Mouse (Mus musculus): ENCODE measurements around the gene Capn11. TPM values are rescaled to one million over a fixed set of nuclear protein-coding genes. Genes with fewer than 3 reads are reported as not detected.

Gene Capn11
- polyA plus RNA-seq, 1 experiment from 2014 or later, result 0.26 TPM

DNA sequence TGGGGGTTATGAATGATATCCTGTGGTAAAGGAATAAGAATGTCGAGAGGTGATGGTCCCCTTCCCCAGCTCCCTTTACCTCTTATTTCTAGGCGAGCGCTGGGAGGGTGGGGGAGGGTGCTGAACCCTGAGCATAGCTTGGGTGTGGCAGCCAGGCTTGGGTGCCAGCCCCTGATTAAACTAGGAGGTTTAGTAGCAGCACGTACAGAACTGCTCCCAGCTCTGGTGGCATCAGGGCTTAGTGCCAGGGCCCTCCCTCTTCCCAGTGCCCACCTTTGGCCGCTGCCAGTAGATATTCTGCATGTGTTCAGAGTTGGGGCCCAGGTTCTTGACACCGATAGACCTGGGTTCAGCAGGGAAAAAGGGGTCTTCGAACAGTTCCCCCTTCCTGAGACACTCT lies 5.9 kb downstream of the Capn11 start:
- Histone ChIP-seq H3K9me3 (replicated peaks) (no peaks in the 10 kb centered on the region), H3K4me1 (replicated peaks) (no peaks in the 10 kb centered on the region), H3K27ac (no peak overlapping the region), H3K4me3 (no peak overlapping the region), H3K36me3 (no peaks in the 10 kb centered on the region), H3K27me3 (no peaks in the 10 kb centered on the region), H3K9ac (no peak overlapping the region), H3K4me2 (no peak overlapping the region)
- 61% methylated on average over 7 of the region's 7 CpGs for WGBS
- ATAC-seq (replicated peaks; ENCODE audit: insufficient number of reproducible peaks, insufficient read depth, low FRiP score, low read depth), result no peak

DNA sequence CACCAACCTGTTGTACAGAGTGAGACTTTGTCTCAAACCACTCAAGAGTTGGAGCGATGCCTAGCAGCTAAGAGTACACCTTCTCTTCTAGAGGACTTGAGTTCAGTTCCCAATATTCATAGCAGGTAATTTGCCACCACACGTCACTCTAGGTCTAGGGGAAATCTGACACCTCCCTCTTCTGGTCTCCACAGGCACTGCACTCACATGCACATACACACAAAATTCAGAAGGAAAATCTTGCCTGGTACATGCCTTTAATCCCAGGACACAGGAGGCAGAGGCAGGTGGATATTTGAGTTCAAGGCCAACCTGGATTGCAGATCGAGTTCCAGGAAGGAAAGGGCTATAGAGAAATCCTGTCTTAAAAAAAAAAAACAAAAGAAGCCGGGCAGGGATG lies 14.9 kb downstream of the Capn11 start:
- H3K4me2 ChIP-seq, result no peak overlapping the region
- WGBS, result 90% methylated on average over 4 of the region's 4 CpGs
- peaks cover 3% of the 10 kb centered on the region; the same call in 1 of the 2 replicates for H3K4me1 ChIP-seq (replicated peaks)
- H3K27me3 ChIP-seq, result no peaks in the 10 kb centered on the region; the same call in 1 of the 2 replicates
- no peak overlapping the region for H3K9ac ChIP-seq
- no peaks in the 10 kb centered on the region for H3K9me3 ChIP-seq (replicated peaks)
- H3K36me3 ChIP-seq, result no peaks in the 10 kb centered on the region
- no peak overlapping the region for H3K4me3 ChIP-seq
- no peak overlapping the region for H3K27ac ChIP-seq
- no peak for ATAC-seq (replicated peaks; ENCODE audit: insufficient number of reproducible peaks, insufficient read depth, low FRiP score, low read depth)

GRCm38 (mm10) chr17:45642701-45643100 lies 16.4 kb downstream of the Capn11 start:
- Histone ChIP-seq H3K9me3 (replicated peaks) (no peaks in the 10 kb centered on the region), H3K4me2 (no peak overlapping the region), H3K27me3 (no peaks in the 10 kb centered on the region; the same call in 1 of the 2 replicates), H3K9ac (0 out of 2 replicates have a peak overlapping the region, but pooled peaks have one; percentile 40), H3K4me3 (no peak overlapping the region), H3K27ac (no peak overlapping the region), H3K4me1 (replicated peaks) (peaks cover 3% of the 10 kb centered on the region; the same call in 1 of the 2 replicates), H3K36me3 (no peaks in the 10 kb centered on the region)
- ATAC-seq (replicated peaks; ENCODE audit: insufficient number of reproducible peaks, insufficient read depth, low FRiP score, low read depth), result no peak
- 21% methylated on average over 12 of the region's 12 CpGs for WGBS

GRCm38 (mm10) chr17:45641981-45642380 lies 17.1 kb downstream of the Capn11 start:
- ATAC-seq (replicated peaks; ENCODE audit: insufficient number of reproducible peaks, insufficient read depth, low FRiP score, low read depth), result no peak
- Histone ChIP-seq H3K27me3 (no peaks in the 10 kb centered on the region; the same call in 1 of the 2 replicates), H3K9me3 (replicated peaks) (no peaks in the 10 kb centered on the region), H3K9ac (no peak overlapping the region), H3K4me3 (no peak overlapping the region), H3K4me1 (replicated peaks) (peaks cover 3% of the 10 kb centered on the region; the same call in 1 of the 2 replicates), H3K36me3 (no peaks in the 10 kb centered on the region), H3K27ac (no peak overlapping the region), H3K4me2 (no peak overlapping the region)
- WGBS, result 86% methylated on average over 8 of the region's 8 CpGs

DNA sequence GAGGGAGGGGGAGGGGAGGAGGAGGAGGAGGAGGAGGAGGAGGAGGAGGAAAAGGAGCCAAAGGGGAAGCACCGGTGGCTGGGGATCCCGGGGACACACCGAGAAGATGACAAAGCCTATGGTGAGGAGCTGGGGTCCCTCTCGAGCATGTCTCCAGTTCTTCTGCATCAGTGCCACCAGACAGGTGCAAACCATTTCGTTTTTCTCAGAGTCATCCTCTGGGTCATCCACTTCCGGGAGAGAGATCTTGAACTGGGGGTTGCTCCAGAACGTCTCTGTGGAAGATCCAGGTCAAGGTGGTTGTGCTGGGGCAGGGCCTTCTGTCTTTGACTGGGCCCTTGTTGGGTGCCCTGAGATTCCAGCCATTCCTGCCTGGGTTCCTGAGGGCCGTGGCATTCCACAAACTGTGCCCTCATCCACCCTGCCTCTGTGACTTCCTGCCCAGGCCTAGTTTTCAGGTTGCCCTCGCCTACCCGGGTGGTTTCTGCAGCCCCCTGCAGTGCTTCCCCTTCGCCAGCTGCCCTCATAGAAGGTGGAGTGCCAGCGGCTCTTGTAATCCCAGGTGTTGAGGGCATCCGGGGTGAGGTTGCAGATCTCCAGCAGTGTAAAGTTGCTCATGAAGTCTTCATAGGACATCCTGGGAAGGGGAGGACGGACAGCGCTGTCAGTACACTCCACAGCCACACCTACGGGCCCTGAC lies 20.4 kb downstream of the Capn11 start:
- Histone ChIP-seq H3K4me2 (no peak overlapping the region), H3K27ac (no peak overlapping the region), H3K27me3 (no peaks in the 10 kb centered on the region; the same call in 1 of the 2 replicates), H3K4me1 (replicated peaks) (peaks cover 3% of the 10 kb centered on the region; the same call in 1 of the 2 replicates), H3K4me3 (no peak overlapping the region), H3K9ac (no peak overlapping the region), H3K9me3 (replicated peaks) (no peaks in the 10 kb centered on the region), H3K36me3 (no peaks in the 10 kb centered on the region)
- no peak for ATAC-seq (replicated peaks; ENCODE audit: insufficient number of reproducible peaks, insufficient read depth, low FRiP score, low read depth)
- 74% methylated on average over 16 of the region's 16 CpGs for WGBS

- Histone ChIP-seq H3K4me3 (no peak overlapping the region), H3K27me3 (no peaks in the 10 kb centered on the region), H3K36me3 (no peaks in the 10 kb centered on the region), H3K4me1 (replicated peaks) (peaks cover 19% of the 10 kb centered on the region), H3K27ac (no peak overlapping the region), H3K4me2 (no peak overlapping the region), H3K9ac (no peak overlapping the region), H3K9me3 (replicated peaks) (no peaks in the 10 kb centered on the region)
- WGBS, result 71% methylated on average over 5 of the region's 5 CpGs
- no peak for ATAC-seq (replicated peaks; ENCODE audit: insufficient number of reproducible peaks, insufficient read depth, low FRiP score, low read depth)
Observed at GRCm38 (mm10) chr17:45634033-45634432, 25.1 kb downstream of the Capn11 start.

DNA sequence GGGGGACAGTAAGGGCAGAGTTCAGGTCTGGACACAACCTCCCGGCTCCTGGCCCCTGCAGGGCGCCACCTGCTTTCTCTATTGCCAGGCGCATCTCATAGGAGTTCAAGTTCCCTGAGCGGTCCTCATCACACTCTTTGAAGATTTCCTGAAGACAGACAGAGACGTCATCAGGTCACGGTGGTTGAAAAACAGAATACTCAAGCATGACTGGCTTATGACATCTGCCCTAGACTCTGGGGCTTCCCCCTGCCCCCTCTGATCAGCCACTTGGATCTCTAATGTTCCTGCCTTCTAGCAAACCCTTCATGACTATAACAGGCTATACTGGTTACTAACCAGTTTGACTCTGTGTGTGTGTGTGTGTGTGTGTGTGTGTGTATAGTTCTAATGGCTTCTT lies 27.2 kb downstream of the Capn11 start:
- no peaks in the 10 kb centered on the region for H3K9me3 ChIP-seq (replicated peaks)
- H3K36me3 ChIP-seq, result no peaks in the 10 kb centered on the region
- H3K4me2 ChIP-seq, result no peak overlapping the region
- no peak overlapping the region for H3K4me3 ChIP-seq
- H3K27ac ChIP-seq, result no peak overlapping the region
- H3K9ac ChIP-seq, result no peak overlapping the region
- peaks cover 25% of the 10 kb centered on the region for H3K4me1 ChIP-seq (replicated peaks)
- H3K27me3 ChIP-seq, result peaks cover 3% of the 10 kb centered on the region; the same call in 1 of the 2 replicates
- no peak for ATAC-seq (replicated peaks; ENCODE audit: insufficient number of reproducible peaks, insufficient read depth, low FRiP score, low read depth)
- WGBS, result 72% methylated on average over 6 of the region's 6 CpGs

- Histone ChIP-seq H3K27ac (no peak overlapping the region), H3K9me3 (replicated peaks) (no peaks in the 10 kb centered on the region), H3K4me3 (no peak overlapping the region), H3K4me1 (replicated peaks) (peaks cover 28% of the 10 kb centered on the region), H3K36me3 (no peaks in the 10 kb centered on the region), H3K9ac (no peak overlapping the region), H3K27me3 (peaks cover 3% of the 10 kb centered on the region; the same call in 1 of the 2 replicates), H3K4me2 (0 out of 2 replicates have a peak overlapping the region, but pooled peaks have one; percentile 85)
- WGBS, result 61% methylated on average over 3 of the region's 3 CpGs
- no peak for ATAC-seq (replicated peaks; ENCODE audit: insufficient number of reproducible peaks, insufficient read depth, low FRiP score, low read depth)
Observed at GRCm38 (mm10) chr17:45630992-45631391, 28.1 kb downstream of the Capn11 start.

GRCm38 (mm10) chr17:45629861-45630694 lies 29.0 kb downstream of the Capn11 start:
- H3K4me2 ChIP-seq, result peak overlapping the region; percentile 85
- H3K4me1 ChIP-seq (replicated peaks), result peaks cover 28% of the 10 kb centered on the region
- peak overlapping the region; percentile 49 for H3K9ac ChIP-seq
- WGBS, result 2% methylated on average over 34 of the region's 34 CpGs
- H3K36me3 ChIP-seq, result no peaks in the 10 kb centered on the region
- H3K27ac ChIP-seq, result peak overlapping the region; percentile 76
- H3K4me3 ChIP-seq, result peak overlapping the region; percentile 51
- H3K9me3 ChIP-seq (replicated peaks), result no peaks in the 10 kb centered on the region
- ATAC-seq (replicated peaks; ENCODE audit: insufficient number of reproducible peaks, insufficient read depth, low FRiP score, low read depth), result peak; percentile 56
- H3K27me3 ChIP-seq, result peaks cover 3% of the 10 kb centered on the region; the same call in 1 of the 2 replicates

- Histone ChIP-seq H3K27me3 (peaks cover 3% of the 10 kb centered on the region; the same call in 1 of the 2 replicates), H3K4me2 (peak overlapping the region; percentile 85), H3K4me3 (no peak overlapping the region; the same call in 1 of the 2 replicates), H3K9me3 (replicated peaks) (no peaks in the 10 kb centered on the region), H3K4me1 (replicated peaks) (peaks cover 28% of the 10 kb centered on the region), H3K36me3 (no peaks in the 10 kb centered on the region), H3K27ac (peak overlapping the region; percentile 76), H3K9ac (no peak overlapping the region)
- WGBS, result 42% methylated on average over 13 of the region's 13 CpGs
- ATAC-seq (replicated peaks; ENCODE audit: insufficient number of reproducible peaks, insufficient read depth, low FRiP score, low read depth), result peak; percentile 53; the same call in 1 of the 2 replicates
Observed at GRCm38 (mm10) chr17:45628885-45629855, 30.0 kb downstream of the Capn11 start.

Data from heart, embryonic 15.5 days (tissue).